Mouse (Mus musculus): ENCODE data around the gene Ksr1.

Ksr1 gene

DNA sequence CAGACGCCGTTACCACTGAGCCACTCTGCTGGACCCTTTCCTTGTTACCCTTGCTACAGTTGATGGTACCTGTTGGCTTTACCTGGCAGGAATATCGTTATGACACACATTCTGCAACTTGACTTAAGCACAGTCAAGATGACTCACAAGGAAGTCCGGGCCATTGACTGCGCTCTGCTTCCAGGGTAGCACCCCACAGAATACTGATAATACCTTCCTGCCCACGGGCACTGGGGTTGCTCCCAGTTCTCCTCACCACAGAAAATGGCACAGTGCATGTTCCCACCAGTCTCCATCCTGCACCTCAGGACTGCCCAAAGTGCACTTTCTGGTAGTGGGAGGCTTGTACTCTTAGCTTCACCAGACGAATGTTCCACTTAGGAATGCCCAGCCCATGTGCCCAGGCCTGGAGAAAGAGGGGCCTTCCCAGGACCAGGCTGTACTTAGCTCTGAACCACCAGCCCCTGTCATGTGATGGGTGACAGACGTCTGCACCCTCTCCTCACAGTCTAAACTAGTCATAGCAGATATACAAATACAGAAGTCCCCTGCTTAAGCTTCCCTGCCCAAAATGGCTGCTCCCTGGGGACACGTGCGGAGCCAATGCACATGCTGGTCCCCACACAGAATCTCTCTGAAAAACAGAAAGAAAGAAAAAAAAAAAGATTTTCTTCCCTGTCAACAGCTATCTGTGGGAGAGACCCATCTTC, 52.1 kb downstream of the Ksr1 start:
- no peak for ATAC-seq (ENCODE audit: low TSS enrichment)

DNA sequence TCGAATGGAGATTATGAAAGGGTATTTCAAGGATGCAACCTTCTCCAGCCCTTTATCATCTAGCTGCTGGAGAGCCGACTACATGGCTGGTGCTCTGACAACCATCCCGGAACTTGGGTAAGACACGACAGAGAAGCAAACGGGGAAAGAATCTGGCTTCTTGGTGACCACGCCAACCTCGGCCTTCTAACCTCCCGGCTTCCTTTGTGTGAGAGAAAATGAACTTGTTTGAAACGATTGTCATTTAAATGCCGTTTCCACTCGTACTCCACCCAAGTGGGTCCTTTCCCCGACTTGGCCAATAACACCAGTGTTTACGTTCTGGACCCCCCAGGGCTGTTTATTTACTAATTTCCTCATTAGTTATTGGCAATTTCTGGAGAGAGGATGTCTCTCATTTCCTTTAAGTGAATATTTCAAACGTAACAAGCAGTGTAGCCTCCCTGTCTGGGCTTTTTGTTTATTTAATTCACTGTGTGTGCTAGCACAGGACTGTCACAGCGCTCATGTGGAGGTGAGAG, 52.8 kb downstream of the Ksr1 start:
- ATAC-seq (ENCODE audit: low TSS enrichment) = no peak

DNA sequence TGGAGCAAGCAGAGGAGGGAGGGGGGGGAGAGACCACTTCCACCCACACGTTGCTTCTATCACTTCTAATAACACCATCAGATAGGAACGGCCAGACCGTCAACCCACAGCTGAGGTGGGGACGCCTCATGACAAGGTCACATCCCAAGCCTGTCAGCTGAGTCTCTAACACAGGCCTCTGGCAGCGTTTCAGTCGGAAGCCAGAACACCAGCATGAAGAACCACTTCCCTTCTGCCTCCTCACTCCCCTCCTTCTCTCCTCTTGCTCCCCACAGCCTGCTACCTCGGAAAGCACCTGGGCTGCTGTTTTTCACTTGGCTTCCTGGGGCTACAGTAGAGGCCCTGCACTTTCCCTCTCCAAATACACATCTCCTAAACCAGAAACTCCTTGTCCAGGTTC, 53.4 kb downstream of the Ksr1 start:
- no peak for ATAC-seq (ENCODE audit: low TSS enrichment)

DNA sequence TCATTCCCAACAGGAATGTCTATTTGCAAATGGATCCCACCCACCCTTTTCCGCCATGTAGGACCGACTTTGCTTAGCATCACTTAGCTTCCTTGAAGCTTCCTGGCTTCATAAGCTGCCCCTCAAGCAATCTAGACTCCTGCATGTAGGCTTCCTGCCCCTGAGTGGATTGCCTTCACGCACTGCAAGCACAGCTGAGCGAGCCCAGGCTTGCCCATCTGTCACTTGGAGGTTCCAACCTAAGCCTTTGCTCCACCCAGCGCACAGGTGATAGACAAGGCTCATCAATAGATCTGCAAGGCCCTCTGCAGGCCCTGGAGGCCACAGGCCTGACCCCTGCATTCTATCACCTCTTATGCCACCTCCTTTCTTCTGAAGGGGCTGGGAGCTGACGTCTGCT, 54.0 kb downstream of the Ksr1 start:
- ATAC-seq (ENCODE audit: low TSS enrichment) = no peak

GRCm38 (mm10) chr11:79089756-79090155, 56.5 kb downstream of the Ksr1 start:
- ATAC-seq (ENCODE audit: low TSS enrichment) = no peak

- ATAC-seq (ENCODE audit: low TSS enrichment) = no peak
Observed at GRCm38 (mm10) chr11:79089027-79089426, 57.2 kb downstream of the Ksr1 start.

DNA sequence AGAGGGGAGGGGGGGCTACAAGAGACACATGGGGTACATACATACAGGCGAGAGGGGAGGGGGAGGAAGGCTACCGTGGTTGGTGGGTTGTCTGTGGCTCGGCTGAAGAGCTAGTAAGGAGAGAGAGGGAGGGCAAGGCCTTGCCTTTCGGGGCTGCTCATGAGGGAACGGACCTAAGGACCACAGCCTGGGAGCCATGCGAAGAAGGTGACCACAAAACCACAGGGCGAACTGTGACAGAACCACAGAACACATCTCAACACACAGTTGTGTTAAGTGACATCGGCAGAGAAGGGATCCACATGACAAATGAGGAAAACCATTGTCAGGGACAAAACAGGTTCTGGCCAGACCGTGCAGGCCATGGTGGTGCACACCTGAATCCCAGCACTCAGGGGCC, 57.9 kb downstream of the Ksr1 start:
- no peak for ATAC-seq (ENCODE audit: low TSS enrichment)

- ATAC-seq (ENCODE audit: low TSS enrichment) = no peak
Observed at GRCm38 (mm10) chr11:79087731-79088311, 58.4 kb downstream of the Ksr1 start.

- ATAC-seq (ENCODE audit: low TSS enrichment) = no peak
Observed at GRCm38 (mm10) chr11:79086787-79087186, 59.4 kb downstream of the Ksr1 start.

GRCm38 (mm10) chr11:79085059-79085458, 61.1 kb downstream of the Ksr1 start:
- no peak for ATAC-seq (ENCODE audit: low TSS enrichment)

DNA sequence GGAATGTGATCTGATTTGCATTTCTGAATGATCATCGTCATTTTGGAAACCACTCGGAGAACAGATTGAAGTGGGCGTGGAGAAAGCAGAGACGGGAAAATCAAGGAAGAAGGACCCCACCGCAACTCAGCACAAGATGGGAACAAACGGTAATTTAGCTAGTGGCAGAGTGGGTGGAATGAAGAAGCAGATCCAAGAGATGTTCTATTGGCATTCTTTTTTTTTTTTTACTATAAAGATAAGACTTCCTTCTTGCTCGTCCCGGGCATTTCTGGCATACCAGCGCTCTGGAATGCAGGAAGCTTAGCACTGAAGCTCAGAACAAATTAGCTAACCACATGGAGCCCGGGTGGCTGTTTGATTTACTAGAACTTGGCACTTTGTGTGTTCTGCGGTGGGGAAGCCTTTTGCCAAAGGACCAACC, 63.2 kb downstream of the Ksr1 start:
- ATAC-seq (ENCODE audit: low TSS enrichment) = peak; percentile 69

- ATAC-seq (ENCODE audit: low TSS enrichment) = no peak
Observed at GRCm38 (mm10) chr11:79080965-79081891, 65.0 kb downstream of the Ksr1 start.

GRCm38 (mm10) chr11:79080081-79080480, 66.1 kb downstream of the Ksr1 start:
- peak; percentile 56 for ATAC-seq (ENCODE audit: low TSS enrichment)

GRCm38 (mm10) chr11:79076484-79076883, 69.7 kb downstream of the Ksr1 start:
- ATAC-seq (ENCODE audit: low TSS enrichment) = no peak

DNA sequence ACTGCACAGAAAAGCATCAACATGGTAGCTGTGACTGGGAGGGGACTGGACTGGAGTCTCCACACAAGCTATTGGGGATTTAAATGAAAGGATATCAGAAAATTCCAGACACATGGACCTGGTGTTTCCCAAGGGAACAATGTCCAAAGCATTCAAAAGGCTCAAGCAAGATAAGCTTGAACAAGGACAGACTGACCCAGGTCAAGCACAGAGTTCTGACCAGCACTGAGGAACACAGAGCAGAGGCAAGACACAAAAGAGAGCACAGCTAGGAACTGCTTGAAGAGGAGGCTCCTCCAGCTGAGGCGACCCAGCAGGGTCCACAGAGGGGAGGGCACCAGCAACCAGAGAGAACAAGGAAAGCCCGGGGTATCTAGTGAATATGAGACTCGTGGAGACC, 71.2 kb downstream of the Ksr1 start:
- ATAC-seq (ENCODE audit: low TSS enrichment) = no peak

GRCm38 (mm10) chr11:79074611-79075010, 71.6 kb downstream of the Ksr1 start:
- ATAC-seq (ENCODE audit: low TSS enrichment) = no peak

GRCm38 (mm10) chr11:79073583-79073982, 72.6 kb downstream of the Ksr1 start:
- ATAC-seq (ENCODE audit: low TSS enrichment) = no peak

GRCm38 (mm10) chr11:79072108-79072507, 74.1 kb downstream of the Ksr1 start:
- peak; percentile 84 for ATAC-seq (ENCODE audit: low TSS enrichment)

- peak; percentile 42; the same call in 1 of the 2 replicates for ATAC-seq (ENCODE audit: low TSS enrichment)
Observed at GRCm38 (mm10) chr11:79071082-79071972, 74.9 kb downstream of the Ksr1 start.

GRCm38 (mm10) chr11:79069453-79070153, 76.6 kb downstream of the Ksr1 start:
- ATAC-seq (ENCODE audit: low TSS enrichment) = no peak

- no peak for ATAC-seq (ENCODE audit: low TSS enrichment)
Observed at GRCm38 (mm10) chr11:79067172-79067571, 79.0 kb downstream of the Ksr1 start.

Measured in frontal cortex, adult (tissue).